Comparison of ENCODE assay signal across 16 mouse cellular contexts in genomic region chr5:131280349-131280748, GRCm38 (mm10). TPM values are rescaled to one million over a fixed set of nuclear protein-coding genes. Genes with fewer than 3 reads are reported as not detected.
DNase-seq lines count a peak whose midpoint lies in the region; TF ChIP-seq lines count a peak whose summit lies in the region.
"Had no signal": no experiment of that assay in that cellular context is flagged by ENCODE, and none has a peak within 500 bp of the region (broad histone marks: within the 10 kb centered on the region; RNA-seq: fewer than 3 reads in every experiment).

No protein-coding gene starts in this region.

- no peaks in the 10 kb centered on the region for H3K9me3 ChIP-seq in E14TG2a.4 (ENCODE audit: low read length)
- H3K9me3 ChIP-seq: embryonic facial prominence, embryonic 12.5 days; stomach, embryonic 15.5 days had no signal

- peak; percentile 40 to 63 for DNase-seq in cerebellum, postnatal 10 days
- no peak for DNase-seq in cerebellum, adult 11-12 months
- DNase-seq in layer of hippocampus, adult 2 months (ENCODE audit: low spot score in 2 of 2), result no peak
- no peak for DNase-seq in layer of hippocampus, adult 8-10 months (ENCODE audit: low spot score in 2 of 2)
- DNase-seq in forelimb bud, embryonic 11.5 days (ENCODE audit: low read depth, low spot score), result peak; percentile 17
- no peak for DNase-seq in urinary bladder, postnatal 36 days (ENCODE audit: low spot score in 2 of 2)
- no peak for DNase-seq in adrenal gland, postnatal 25 days
- DNase-seq: cerebellum, adult 9-10 months; heart, postnatal 4 days; kidney, adult 8-10 months; lung, adult 18-20 months had no signal

- TF ChIP-seq CTCF in layer of hippocampus, adult 2 months (conservative IDR thresholded peaks at IDR 0.05), result peak; percentile 79
- TF ChIP-seq CTCF in E14TG2a.4 (conservative IDR thresholded peaks at IDR 0.05; ENCODE audit: low read length), result peak; percentile 92

- H3K27ac ChIP-seq in layer of hippocampus, adult 2 months, result no peak overlapping the region; the same call in 1 of the 2 replicates
- H3K27ac ChIP-seq: embryonic facial prominence, embryonic 12.5 days; stomach, embryonic 15.5 days had no signal

- H3K27me3 ChIP-seq in E14TG2a.4 (ENCODE audit: insufficient read depth, low read length), result no peaks in the 10 kb centered on the region
- H3K27me3 ChIP-seq: embryonic facial prominence, embryonic 12.5 days; stomach, embryonic 15.5 days had no signal

- no peaks in the 10 kb centered on the region for H3K36me3 ChIP-seq in E14TG2a.4 (ENCODE audit: insufficient read depth, low read length)
- H3K36me3 ChIP-seq: embryonic facial prominence, embryonic 12.5 days; stomach, embryonic 15.5 days had no signal

- H3K4me3 ChIP-seq in layer of hippocampus, adult 2 months, result no peak overlapping the region
- H3K4me3 ChIP-seq in E14TG2a.4 (replicated peaks; ENCODE audit: low read length), result no peak overlapping the region
- H3K4me3 ChIP-seq: embryonic facial prominence, embryonic 12.5 days; stomach, embryonic 15.5 days had no signal

- H3K4me1 ChIP-seq in E14TG2a.4 (replicated peaks; ENCODE audit: low read depth, low read length), result no peaks in the 10 kb centered on the region
- H3K4me1 ChIP-seq: embryonic facial prominence, embryonic 12.5 days; stomach, embryonic 15.5 days had no signal

RNA-seq across cellular contexts. Expression of gene Galnt17, which starts 27.9 kb away (rescaled TPM):
- 100 to 1,000 TPM; 125 to 135 TPM for total RNA-seq in layer of hippocampus, adult 2 months (2021)
- 100 to 1,000 TPM in 3 of 4 experiments, 10 to 100 TPM in 1; 95.9 to 116 (median 106) TPM for total RNA-seq in layer of hippocampus, adult 8-10 months (2022)
- 3.7 and 4.1 TPM in 2 replicates for total RNA-seq in adrenal gland, postnatal 25 days (2021)
- total RNA-seq: granulocyte monocyte progenitor cell, adult 5-6 weeks; megakaryocyte-erythroid progenitor cell, adult 5-6 weeks had no signal

Comparison
In these comparisons a context has a peak if more than half of its experiments do, and no peak if none do; other contexts are left out.
1. DNase-seq: peak in cerebellum, postnatal 10 days (2 of 2) and forelimb bud, embryonic 11.5 days (single experiment); none in cerebellum, adult 11-12 months (single experiment), layer of hippocampus, adult 2 months (0 of 2), layer of hippocampus, adult 8-10 months (0 of 2), urinary bladder, postnatal 36 days (0 of 2) and adrenal gland, postnatal 25 days (single experiment).
2. RNA of gene Galnt17, which starts 27.9 kb away (total RNA-seq): 125 to 135 TPM in layer of hippocampus, adult 2 months and 95.9 to 116 TPM in layer of hippocampus, adult 8-10 months; 3.7 to 4.1 TPM in adrenal gland, postnatal 25 days; every median in the first group is over 10 times any median in the second.